Mouse (Mus musculus) lung, postnatal 0 days (tissue): Measurements from ENCODE around the gene Cmtm7. TPM values are rescaled to one million over a fixed set of nuclear protein-coding genes. Genes with fewer than 3 reads are reported as not detected.

Source experiments
- ATAC-seq: fragments of 200-750 bp; cut with Nextera tagmentation; 2 replicates; pipeline ENCODE4 v1.8.0; 2017; ENCODE audit warnings: moderate library complexity
- DNase-seq: peaks from one replicate; pipeline ENCODE4 v3.0.0-alpha.2; 2016; ENCODE audit warnings: low spot score
- H3K27ac ChIP-seq: fragments of 300-500 bp; sonication (generic); 2 replicates; pipeline ENCODE4 v1.5.1; 2014; ENCODE audit warnings: antibody characterized with exemption, mild to moderate bottlenecking, low read length, mixed read lengths
- H3K27me3 ChIP-seq: fragments of 300-500 bp; sonication (generic); replicated peaks from 2 replicates; pipeline ENCODE4 v1.6.1; 2014; ENCODE audit warnings: low read length, mixed read lengths; ENCODE audit not compliant: insufficient read depth
- H3K36me3 ChIP-seq: fragments of 300-500 bp; sonication (generic); 2 replicates; pipeline ENCODE4 v1.6.1; 2014; ENCODE audit warnings: low read length, mixed read lengths; ENCODE audit not compliant: insufficient read depth
- H3K4me1 ChIP-seq: fragments of 300-500 bp; sonication (generic); 2 replicates; pipeline ENCODE4 v1.6.1; 2014; ENCODE audit warnings: antibody characterized with exemption, low read depth, low read length, mixed read lengths; ENCODE audit not compliant: insufficient read depth
- H3K4me2 ChIP-seq: fragments of 300-500 bp; sonication (generic); replicated peaks from 2 replicates; pipeline ENCODE4 v1.6.1; 2014; ENCODE audit warnings: low read depth, mild to moderate bottlenecking, low read length, moderate library complexity, mixed read lengths
- H3K4me3 ChIP-seq: fragments of 300-500 bp; sonication (generic); 2 replicates; pipeline ENCODE4 v1.5.1; 2014; ENCODE audit warnings: low read depth, low read length
- H3K9ac ChIP-seq: fragments of 300-500 bp; sonication (generic); replicated peaks from 2 replicates; pipeline ENCODE4 v1.6.1; 2014; ENCODE audit warnings: low read depth, mild to moderate bottlenecking
- H3K9me3 ChIP-seq: fragments of 300-500 bp; sonication (generic); 2 replicates; pipeline ENCODE4 v1.6.1; 2016; ENCODE audit warnings: low read length, mixed read lengths
- CTCF ChIP-seq: IDR thresholded peaks from 2 replicates; pipeline ENCODE4 v1.5.1; 2016; ENCODE audit warnings: antibody characterized with exemption, mild to moderate bottlenecking
- EP300 ChIP-seq: IDR thresholded peaks from 2 replicates; pipeline ENCODE4 v1.6.1; 2016; ENCODE audit warnings: antibody characterized with exemption, mild to moderate bottlenecking, control low read depth
- WGBS: fragments of 180-500 bp; shearing (Covaris S2); extraction: QIAGEN DNeasy Blood & Tissue Kit; methylation state at CpG from one replicate; pipeline ENCODE4 v1.1.7; 2014; 5-methylcytosine and 5-hydroxymethylcytosine counted together
- polyA plus RNA-seq: library from polyadenylated mRNA; unstranded; fragments of >200 nt; fragmentation: Nextera tagmentation; extraction: Ambion mirVana; gene quantifications from 2 replicates; pipeline ENCODE4 v1.2.1, GENCODE M21; 2015

The Cmtm7 gene
- polyA plus RNA-seq, 1 experiment from 2014 or later: 74.8 TPM

DNA sequence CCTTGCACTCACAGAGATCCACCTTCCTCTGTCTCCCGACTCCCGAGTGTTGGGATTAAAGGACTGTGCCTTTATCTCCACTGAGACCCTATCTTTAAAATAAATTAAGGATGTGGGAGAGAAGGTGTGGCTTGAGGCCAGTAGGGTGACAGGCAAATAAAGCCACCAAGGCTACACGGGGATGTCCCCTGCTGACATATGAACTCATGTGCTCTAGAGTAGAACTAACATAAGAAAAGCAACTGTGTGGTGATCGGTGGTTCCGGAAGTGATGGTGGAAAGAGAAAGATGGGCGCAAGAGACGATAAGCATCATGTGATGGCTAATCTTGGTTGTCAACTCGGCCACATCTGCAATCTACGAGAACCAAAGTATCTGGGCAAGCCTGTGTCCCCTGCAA, 29.3 kb downstream of the Cmtm7 start:
- no peaks in the 10 kb centered on the region for H3K9me3 ChIP-seq
- TF ChIP-seq EP300 (no peak), CTCF (no peak)
- H3K27me3 ChIP-seq: no peaks in the 10 kb centered on the region
- H3K36me3 ChIP-seq: peaks cover 13% of the 10 kb centered on the region
- H3K4me2 ChIP-seq: peak overlapping the region; percentile 57; the same call in 1 of the 2 replicates
- H3K9ac ChIP-seq: no peak overlapping the region
- no peaks in the 10 kb centered on the region for H3K4me1 ChIP-seq
- DNase-seq: no peak
- ATAC-seq: no peak
- H3K27ac ChIP-seq: no peak overlapping the region
- no peak overlapping the region for H3K4me3 ChIP-seq
- WGBS: 74% methylated on average over 9 of the region's 9 CpGs

GRCm38 (mm10) chr9:114751582-114751981, 30.1 kb downstream of the Cmtm7 start:
- H3K4me2 ChIP-seq: no peak overlapping the region
- WGBS: 77% methylated on average over 3 of the region's 3 CpGs
- ATAC-seq (no peak), DNase-seq (no peak)
- H3K4me3 ChIP-seq: no peak overlapping the region
- H3K4me1 ChIP-seq: no peaks in the 10 kb centered on the region
- H3K9ac ChIP-seq: no peak overlapping the region
- no peaks in the 10 kb centered on the region for H3K9me3 ChIP-seq
- H3K27me3 ChIP-seq: no peaks in the 10 kb centered on the region
- H3K36me3 ChIP-seq: peaks cover 14% of the 10 kb centered on the region
- H3K27ac ChIP-seq: no peak overlapping the region
- peak; percentile 31; the same call in 1 of the 2 replicates for TF ChIP-seq CTCF
- TF ChIP-seq EP300: no peak

- ATAC-seq (no peak), DNase-seq (no peak)
- WGBS: 86% methylated on average over 12 of the region's 12 CpGs
- TF ChIP-seq CTCF (no peak), EP300 (no peak)
- H3K4me1 ChIP-seq: no peaks in the 10 kb centered on the region
- H3K4me3 ChIP-seq: no peak overlapping the region
- no peaks in the 10 kb centered on the region for H3K9me3 ChIP-seq
- H3K27me3 ChIP-seq: no peaks in the 10 kb centered on the region
- H3K4me2 ChIP-seq: no peak overlapping the region
- no peak overlapping the region for H3K27ac ChIP-seq
- no peak overlapping the region for H3K9ac ChIP-seq
- peaks cover 14% of the 10 kb centered on the region for H3K36me3 ChIP-seq
These were observed 34.2 kb downstream of the Cmtm7 start for GRCm38 (mm10) chr9:114747466-114747865.

DNA sequence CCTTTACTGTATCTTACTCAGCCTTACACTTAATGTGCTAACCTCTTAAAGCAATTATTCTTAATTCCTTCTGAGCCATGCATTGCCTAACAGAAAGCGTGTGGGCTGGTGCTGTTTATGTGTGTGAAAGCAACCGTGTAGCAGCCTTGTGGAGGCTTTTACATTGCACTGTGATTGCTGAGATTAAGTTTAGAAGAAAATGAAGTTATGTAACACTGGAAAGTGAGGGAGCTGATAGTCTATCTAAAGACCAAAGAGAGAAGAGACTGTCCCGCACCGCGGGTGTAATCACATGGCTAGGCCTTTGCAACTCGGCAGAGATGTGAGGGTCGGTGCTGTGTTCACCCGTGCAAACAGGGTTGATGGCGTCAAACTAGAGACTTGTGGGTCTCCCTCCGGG, 34.6 kb downstream of the Cmtm7 start:
- Histone ChIP-seq H3K9ac (no peak overlapping the region), H3K27ac (no peak overlapping the region), H3K4me2 (no peak overlapping the region), H3K9me3 (no peaks in the 10 kb centered on the region), H3K4me1 (no peaks in the 10 kb centered on the region), H3K36me3 (peaks cover 14% of the 10 kb centered on the region), H3K27me3 (no peaks in the 10 kb centered on the region), H3K4me3 (no peak overlapping the region)
- ATAC-seq (no peak), DNase-seq (no peak)
- 77% methylated on average over 10 of the region's 10 CpGs for WGBS
- TF ChIP-seq CTCF (no peak), EP300 (no peak)

DNA sequence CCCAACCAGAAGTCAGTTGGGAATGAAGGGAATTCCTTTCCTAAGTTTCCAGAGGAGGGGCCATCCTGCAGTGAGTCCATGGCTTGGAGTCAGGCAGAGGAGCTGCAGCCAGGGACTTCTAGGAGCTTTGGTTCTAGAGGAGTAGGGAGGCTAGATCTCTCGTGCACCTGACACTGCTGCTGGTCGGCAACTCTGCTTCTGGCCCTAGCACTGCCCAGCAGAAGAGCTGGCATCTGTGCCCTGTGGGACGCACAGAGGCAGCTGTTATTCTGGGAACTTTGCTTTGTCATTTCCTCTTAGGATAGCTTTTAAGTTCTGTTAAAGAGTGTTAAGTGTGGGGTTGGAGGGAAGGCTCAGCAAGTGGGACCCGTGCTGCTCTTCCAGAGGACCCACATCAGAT, 36.0 kb downstream of the Cmtm7 start:
- TF ChIP-seq EP300: no peak
- TF ChIP-seq CTCF: no peak
- Histone ChIP-seq H3K4me1 (no peaks in the 10 kb centered on the region), H3K27ac (no peak overlapping the region), H3K4me3 (no peak overlapping the region), H3K36me3 (peaks cover 14% of the 10 kb centered on the region), H3K9ac (no peak overlapping the region), H3K4me2 (no peak overlapping the region), H3K27me3 (no peaks in the 10 kb centered on the region), H3K9me3 (no peaks in the 10 kb centered on the region)
- ATAC-seq (no peak), DNase-seq (no peak)
- 56% methylated on average over 4 of the region's 4 CpGs for WGBS

DNA sequence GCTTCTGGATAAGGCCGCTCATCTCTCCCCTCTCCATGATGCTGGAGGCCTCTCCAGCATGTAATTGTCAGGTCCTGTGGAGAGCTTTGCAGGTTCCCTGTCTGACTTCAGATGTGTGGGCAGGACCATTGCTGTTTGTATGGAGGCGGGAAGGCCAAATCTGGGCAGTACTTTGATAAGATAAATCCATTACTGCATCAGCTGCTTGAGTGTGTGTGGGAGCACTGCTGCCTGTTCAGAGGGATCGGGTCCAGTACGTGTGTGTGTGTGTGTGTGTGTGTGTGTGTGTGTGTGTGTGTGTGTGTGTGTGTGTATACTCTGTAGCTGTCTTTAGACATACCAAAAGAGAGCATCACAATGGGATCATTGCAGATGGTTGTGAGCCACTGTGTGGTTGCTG, 36.5 kb downstream of the Cmtm7 start:
- H3K4me1 ChIP-seq: no peaks in the 10 kb centered on the region
- H3K4me3 ChIP-seq: no peak overlapping the region
- no peak for ATAC-seq
- peaks cover 14% of the 10 kb centered on the region for H3K36me3 ChIP-seq
- H3K9ac ChIP-seq: no peak overlapping the region
- no peak overlapping the region for H3K4me2 ChIP-seq
- no peaks in the 10 kb centered on the region for H3K27me3 ChIP-seq
- no peak for TF ChIP-seq CTCF
- TF ChIP-seq EP300: no peak
- H3K9me3 ChIP-seq: no peaks in the 10 kb centered on the region
- DNase-seq: no peak
- H3K27ac ChIP-seq: no peak overlapping the region
- 87% methylated on average over 4 of the region's 4 CpGs for WGBS

DNA sequence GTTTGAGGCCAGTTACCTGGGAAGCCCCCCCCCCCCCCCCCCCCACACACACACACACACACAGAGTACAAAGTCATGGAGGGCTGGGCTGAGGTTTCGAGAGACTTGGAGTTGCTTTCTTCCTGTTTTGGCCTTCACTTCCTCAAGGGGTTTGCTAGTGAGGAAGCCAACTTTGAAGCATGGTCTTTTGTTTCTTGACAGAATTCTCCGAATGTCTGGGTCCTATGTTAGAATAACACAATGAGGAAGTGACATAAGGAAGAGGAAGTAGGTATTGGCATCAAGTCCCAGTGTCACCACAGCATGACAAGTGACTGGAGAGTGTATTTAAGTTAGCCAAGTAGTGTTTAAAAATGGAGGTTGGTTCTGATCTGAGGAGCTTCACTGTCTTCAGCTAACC, 38.9 kb downstream of the Cmtm7 start:
- Histone ChIP-seq H3K9ac (no peak overlapping the region), H3K4me2 (no peak overlapping the region), H3K27me3 (no peaks in the 10 kb centered on the region), H3K27ac (peak overlapping the region; percentile 54; the same call in 1 of the 2 replicates), H3K4me3 (no peak overlapping the region), H3K9me3 (no peaks in the 10 kb centered on the region), H3K4me1 (no peaks in the 10 kb centered on the region), H3K36me3 (peaks cover 12% of the 10 kb centered on the region)
- WGBS: 60% methylated on average over 2 of the region's 2 CpGs
- TF ChIP-seq EP300: no peak
- no peak for TF ChIP-seq CTCF
- ATAC-seq: peak; percentile 85
- DNase-seq: peak; percentile 85
